Mouse (Mus musculus) Patski (cell line): ENCODE measurements at regions not wholly inside any gene's neighbourhood (a gene's known extent, or its start where the extent isn't known, plus 50 kb on each side); places are given as distances from the start of the nearest gene placed in this dataset.

Experiments used
- ATAC-seq: fragments of 100-300 bp; one replicate; pipeline ENCODE4 v1.8.0; 2021
- CTCF ChIA-PET: fragments of 350-600 bp; sonication (Branson Sonifier 250); formaldehyde crosslinking; loops from one replicate; lab custom pipeline; 2022; ENCODE audit warnings: inconsistent platforms; lab: Charles Lee
- POLR2A ChIA-PET: fragments of 350-600 bp; sonication (Branson Sonifier 250); formaldehyde crosslinking; loops from one replicate; lab custom pipeline; 2022; ENCODE audit warnings: antibody characterized with exemption, inconsistent platforms; lab: Charles Lee
- DNase-seq: peaks from one replicate; pipeline ENCODE4 v3.0.0-alpha.2; 2011; ENCODE audit warnings: low read depth, low spot score
- H3K27me3 ChIP-seq: fragments of 371-371 bp; one replicate; pipeline ENCODE4 v1.5.1; 2021
- CTCF ChIP-seq: fragments of 100-300 bp; IDR thresholded peaks from one replicate; pipeline ENCODE4 v1.5.1; 2021
- in situ Hi-C: fragments of 300-500 bp; cut with MboI; formaldehyde crosslinking; loops from 3 replicates; pipeline ENCODE4 v1.11.1; 2018; ENCODE audit warnings: low pct_unique_long_range_greater_than_20kb, mixed read lengths

DNA sequence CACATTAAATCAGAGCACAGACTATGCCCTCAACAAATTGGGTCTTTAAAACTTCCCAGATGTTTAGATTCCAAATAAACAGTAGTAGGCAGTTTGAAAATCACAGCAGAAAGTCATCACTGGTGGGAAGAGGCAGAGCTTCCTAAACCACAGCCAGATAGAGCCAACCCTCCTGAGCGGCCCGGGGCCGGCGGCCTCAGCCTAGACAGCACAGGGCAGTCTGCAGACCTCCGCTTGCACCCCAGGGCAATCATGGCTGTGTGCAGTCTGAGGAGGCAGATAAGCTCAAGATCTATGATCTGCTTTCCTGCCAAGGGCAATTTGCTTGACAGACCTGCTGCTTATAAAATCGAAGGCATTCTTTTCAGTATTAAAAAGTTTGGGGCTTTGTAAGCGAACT is 192.6 kb downstream of the Hlx start:
- TF ChIP-seq CTCF, result no peak
- DNase-seq, result no peak
- peaks cover 3% of the 10 kb centered on the region for H3K27me3 ChIP-seq

DNA sequence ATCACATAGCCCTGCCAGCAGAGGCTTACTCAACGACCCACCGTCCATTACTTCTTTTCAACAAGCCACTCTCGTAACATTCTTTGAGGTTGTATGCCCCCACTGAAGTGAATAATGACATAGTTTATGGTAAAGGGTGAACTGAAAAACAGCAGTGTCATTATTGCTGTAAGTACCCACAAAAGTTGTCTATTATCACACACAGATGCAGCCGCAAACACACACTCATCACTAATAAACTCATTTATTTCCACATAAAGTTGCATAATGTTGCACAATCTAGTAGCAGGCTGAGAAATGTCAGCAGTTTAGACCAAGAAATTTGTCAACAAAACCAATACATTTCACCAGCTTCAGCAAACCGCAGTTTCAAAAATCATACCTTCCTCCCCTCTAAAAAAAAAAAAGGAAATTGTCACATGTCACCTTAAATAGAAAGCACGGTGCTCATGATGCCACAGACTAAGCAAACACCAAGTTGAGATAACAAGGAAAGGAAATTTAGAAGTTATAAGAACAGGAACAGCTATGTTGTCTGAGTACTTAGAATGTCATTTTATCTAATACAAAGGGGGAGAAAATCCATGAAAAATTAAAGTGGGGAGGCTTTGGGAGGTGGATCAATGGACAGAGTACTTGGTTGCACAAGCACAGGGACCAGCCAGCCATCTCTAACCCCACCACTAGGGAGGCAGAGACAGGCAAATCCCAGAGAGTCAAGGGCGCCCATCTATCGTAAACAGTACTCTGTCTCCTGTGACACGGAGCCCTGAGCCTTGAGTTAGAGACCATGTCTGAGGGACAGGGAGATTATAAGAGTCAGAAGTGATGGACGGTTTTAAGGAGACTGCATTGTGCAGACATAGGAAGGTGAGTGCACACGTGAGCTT is 195.9 kb downstream of the Hlx start:
- in situ Hi-C loops, result no loop called here
- ATAC-seq (no peak), DNase-seq (no peak)
- no peak for TF ChIP-seq CTCF
- H3K27me3 ChIP-seq, result no peaks in the 10 kb centered on the region
- CTCF ChIA-PET, result no interaction called here
- POLR2A ChIA-PET, result no interaction called here

More for the DNA sequence above, 192.6 kb downstream of the Hlx start:
- ChIA-PET CTCF (no interaction called here), POLR2A (no interaction called here)
- no peak for ATAC-seq
- in situ Hi-C loops, result no loop called here

DNA sequence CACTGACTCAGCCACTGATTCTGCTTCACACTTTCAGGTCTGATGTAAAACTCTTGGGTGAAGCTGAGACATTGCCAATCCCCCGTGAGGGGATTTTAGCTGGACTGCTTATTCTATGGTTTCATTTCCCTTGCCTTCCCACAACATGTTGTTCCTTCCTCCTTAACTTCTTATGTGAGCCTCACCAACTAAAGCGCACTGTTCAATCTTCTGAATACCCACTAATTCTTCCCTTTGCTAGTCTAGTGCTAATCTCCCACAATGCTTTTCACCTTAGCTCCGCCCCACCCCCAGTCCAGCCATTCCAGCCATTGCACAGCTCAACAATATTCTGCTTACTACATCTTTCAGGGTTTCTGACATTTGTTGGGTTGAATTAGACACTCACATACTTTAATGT is 196.7 kb downstream of the Hlx start:
- CTCF ChIA-PET, result no interaction called here
- ATAC-seq, result no peak

DNA sequence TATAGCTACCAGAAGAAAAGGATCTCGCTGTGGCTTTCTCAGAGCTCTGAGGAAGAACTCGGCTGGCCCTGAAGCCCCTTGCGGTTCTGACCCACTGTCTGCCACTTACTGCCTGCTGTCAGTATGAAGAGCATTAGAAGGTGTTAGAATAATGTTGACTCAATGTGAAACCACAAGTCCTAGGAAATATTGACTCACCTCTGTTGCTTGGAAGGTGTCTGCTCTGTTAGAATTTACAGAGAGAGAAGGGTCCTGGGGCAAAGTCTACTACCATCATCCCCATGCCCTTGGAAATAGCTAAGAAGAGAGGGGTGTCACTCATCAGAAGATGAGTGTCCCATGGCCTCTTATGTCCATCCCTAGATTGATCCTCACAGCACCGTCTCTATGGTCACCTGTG is 197.9 kb downstream of the Hlx start:
- no peaks in the 10 kb centered on the region for H3K27me3 ChIP-seq
- ATAC-seq (no peak), DNase-seq (no peak)
- TF ChIP-seq CTCF, result no peak
- ChIA-PET CTCF (interaction anchor here (1.2 kb wide), 1 partner anchor 11 kb away, joined by 4 read pairs; no protein-coding TSS in a partner anchor), POLR2A (no interaction called here)
- in situ Hi-C loops, result no loop called here

More for the DNA sequence above, 196.7 kb downstream of the Hlx start:
- POLR2A ChIA-PET, result no interaction called here
- H3K27me3 ChIP-seq, result no peaks in the 10 kb centered on the region
- in situ Hi-C loops, result no loop called here
- no peak for DNase-seq
- no peak for TF ChIP-seq CTCF

DNA sequence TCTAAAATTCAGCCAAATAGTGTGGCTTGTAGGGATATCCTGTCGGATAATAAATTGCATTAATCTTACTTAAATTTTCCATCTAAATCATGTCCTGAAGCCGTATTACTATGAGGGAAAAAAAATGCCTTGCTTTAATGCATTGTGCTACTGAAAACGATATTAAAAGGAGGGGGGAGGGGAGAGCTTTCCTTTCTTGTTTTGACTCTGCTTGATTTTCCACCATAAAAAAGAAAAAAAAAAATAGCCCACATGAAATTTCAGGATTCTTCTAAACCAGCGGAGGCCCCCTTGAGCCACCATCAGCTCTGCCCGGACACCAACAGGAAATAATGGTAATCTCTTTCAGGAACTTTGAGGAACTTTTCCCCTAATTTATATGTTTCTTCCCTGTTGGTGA is 198.5 kb downstream of the Hlx start:
- CTCF ChIA-PET, result interaction anchor here (2.7 kb wide), 1 partner anchor 11 kb away, joined by 7 read pairs; no protein-coding TSS in a partner anchor
- DNase-seq (no peak), ATAC-seq (no peak)
- H3K27me3 ChIP-seq, result peaks cover 1% of the 10 kb centered on the region
- POLR2A ChIA-PET, result no interaction called here
- TF ChIP-seq CTCF, result no peak
- in situ Hi-C loops, result no loop called here

DNA sequence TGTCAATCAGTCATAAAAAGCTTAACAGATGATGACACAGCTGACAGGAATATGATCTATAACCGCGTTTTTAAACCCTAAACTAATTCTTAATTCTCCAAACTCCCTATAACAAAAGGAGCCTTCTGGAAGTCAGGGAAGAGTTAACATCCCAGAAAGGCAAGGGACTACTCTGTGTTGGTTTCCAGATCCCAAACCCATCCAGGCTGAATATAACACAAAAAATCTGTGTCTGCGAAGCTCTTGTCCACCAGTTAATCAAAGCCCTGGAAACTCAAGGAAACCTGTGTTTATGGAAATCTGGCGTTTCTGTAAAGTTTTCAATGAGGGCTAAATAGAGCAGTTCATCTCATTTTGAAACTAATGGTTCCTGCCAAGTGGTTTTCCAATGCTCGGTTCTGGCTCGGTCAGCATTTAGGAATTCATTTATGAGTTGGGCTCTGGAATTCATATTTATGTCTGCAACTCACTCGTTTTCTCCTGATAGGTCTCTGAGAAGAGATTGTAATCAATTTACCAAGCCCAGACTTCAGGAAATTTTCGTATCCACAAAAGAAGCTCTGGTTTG is 199.8 kb downstream of the Hlx start:
- DNase-seq (no peak), ATAC-seq (no peak)
- ChIA-PET POLR2A (no interaction called here), CTCF (interaction anchor here (2.7 kb wide), 1 partner anchor 9 kb away, joined by 7 read pairs; no protein-coding TSS in a partner anchor)
- peaks cover 11% of the 10 kb centered on the region for H3K27me3 ChIP-seq
- TF ChIP-seq CTCF, result no peak
- in situ Hi-C loops, result no loop called here

DNA sequence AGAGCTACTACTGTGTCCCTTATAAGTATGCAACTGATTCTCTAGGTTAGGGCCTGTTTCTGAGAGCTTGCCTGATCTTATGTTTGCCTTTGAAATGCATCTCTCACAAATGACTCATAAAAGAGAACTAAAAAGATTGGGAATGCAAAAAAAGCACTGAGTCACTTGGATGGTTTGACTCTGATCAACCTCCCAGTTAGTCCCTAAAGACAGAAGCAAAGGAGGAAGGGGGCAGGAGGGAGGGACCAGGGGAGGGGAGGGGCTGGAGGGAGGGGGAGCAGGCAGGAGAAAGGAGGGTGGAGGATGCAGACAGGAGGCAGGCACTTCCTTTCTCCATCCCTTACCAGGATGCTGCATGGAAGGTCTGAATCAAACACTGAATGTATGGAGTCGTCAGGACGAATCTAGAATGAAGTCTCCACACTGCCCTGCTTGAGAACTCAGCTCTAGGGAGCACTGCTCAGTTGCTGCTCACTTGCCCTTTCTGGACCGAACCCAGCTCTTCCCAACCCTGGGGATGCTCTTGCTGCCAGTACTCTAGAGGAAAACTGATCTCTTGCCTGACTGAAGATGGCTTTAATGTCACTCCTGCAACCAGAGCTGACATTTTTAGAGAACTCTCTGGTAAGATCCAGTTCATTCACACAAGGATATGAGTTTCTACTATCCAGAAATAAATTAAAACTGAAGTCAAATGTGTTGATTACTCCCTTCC is 201.7 kb downstream of the Hlx start:
- in situ Hi-C loops, result no loop called here
- peaks cover 16% of the 10 kb centered on the region for H3K27me3 ChIP-seq
- no peak for TF ChIP-seq CTCF
- ATAC-seq, result no peak
- CTCF ChIA-PET, result no interaction called here
- DNase-seq, result no peak
- POLR2A ChIA-PET, result no interaction called here

DNA sequence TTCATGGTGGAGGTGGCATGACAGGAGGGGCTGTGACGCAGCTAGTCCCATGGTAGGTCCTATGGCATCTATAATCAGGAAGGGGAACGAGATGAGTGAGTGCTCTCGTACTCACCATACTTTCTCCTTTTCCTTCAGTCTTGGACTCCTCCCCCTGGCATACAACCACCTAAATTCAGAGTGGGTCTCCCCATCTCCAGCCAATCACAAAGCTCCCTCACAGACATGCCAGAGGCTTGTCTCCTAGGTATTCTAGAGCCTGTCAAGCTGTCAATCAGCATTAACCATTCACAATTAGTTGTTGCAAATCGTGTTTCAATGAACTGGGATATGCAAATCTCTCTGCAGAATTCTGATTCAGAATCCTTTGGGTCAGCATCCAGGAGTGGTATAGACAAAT is 206.7 kb downstream of the Hlx start:
- POLR2A ChIA-PET, result interaction anchor here (0.7 kb wide), 1 partner anchor 36 kb away, joined by 3 read pairs; no protein-coding TSS in a partner anchor
- peaks cover 27% of the 10 kb centered on the region for H3K27me3 ChIP-seq
- no peak for TF ChIP-seq CTCF
- CTCF ChIA-PET, result no interaction called here
- ATAC-seq (no peak), DNase-seq (no peak)
- in situ Hi-C loops, result no loop called here

DNA sequence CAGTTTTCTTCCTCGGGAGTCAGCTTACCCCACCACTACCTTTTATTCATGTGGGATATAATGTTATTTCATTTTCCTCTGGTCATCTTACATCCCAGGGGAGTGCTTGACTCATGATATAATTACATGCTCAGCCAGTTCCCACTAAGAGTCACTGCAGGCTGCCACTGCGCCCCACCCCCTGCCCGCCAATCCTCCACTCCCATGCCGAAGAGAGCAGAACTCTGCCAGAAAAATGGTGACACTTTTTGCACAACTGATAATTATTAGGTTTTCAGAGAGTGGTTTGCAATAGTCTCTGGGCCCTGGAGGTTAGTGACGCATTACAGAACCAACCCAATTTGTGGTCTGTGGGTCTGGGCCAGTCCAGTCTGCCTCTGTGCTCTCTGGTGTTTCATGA is 212.9 kb downstream of the Hlx start:
- H3K27me3 ChIP-seq, result peaks cover 3% of the 10 kb centered on the region
- DNase-seq (peak; percentile 28), ATAC-seq (no peak)
- no peak for TF ChIP-seq CTCF
- CTCF ChIA-PET, result no interaction called here
- POLR2A ChIA-PET, result no interaction called here
- in situ Hi-C loops, result no loop called here

DNA sequence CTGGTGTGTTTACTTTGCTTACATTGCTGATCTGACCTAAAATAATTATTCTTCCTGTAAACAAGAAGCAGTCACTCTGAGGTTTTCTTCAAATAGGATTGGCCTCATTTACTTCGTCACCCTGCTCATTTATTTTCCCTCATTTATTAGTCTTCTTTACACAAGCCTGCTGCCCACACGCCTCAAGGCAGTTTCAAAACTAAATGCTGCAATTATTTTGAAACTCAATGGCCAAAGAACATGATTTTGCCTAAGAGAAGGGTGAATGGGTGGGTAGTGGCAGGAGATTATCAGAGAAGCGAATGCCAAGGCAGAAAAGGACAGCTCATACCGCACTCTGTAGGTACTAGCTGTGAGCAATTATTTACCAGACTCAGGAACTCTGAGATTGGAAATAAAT is 227.8 kb downstream of the Hlx start:
- CTCF ChIA-PET, result interaction anchor here (1.2 kb wide), 1 partner anchor 11 kb away, joined by 3 read pairs; no protein-coding TSS in a partner anchor
- in situ Hi-C loops, result no loop called here
- no peak for TF ChIP-seq CTCF
- ATAC-seq (no peak), DNase-seq (no peak)
- H3K27me3 ChIP-seq, result peaks cover 12% of the 10 kb centered on the region
- POLR2A ChIA-PET, result no interaction called here
